Mouse (Mus musculus): ENCODE measurements around the gene Zdhhc13. TPM values are rescaled to one million over a fixed set of nuclear protein-coding genes. Genes with fewer than 3 reads are reported as not detected.

Zdhhc13 gene
- polyA plus RNA-seq, 1 experiment from 2014 or later, result 28.7 TPM

GRCm38 (mm10) chr7:48841538-48841937 is 52.7 kb downstream of the Zdhhc13 start:
- Histone ChIP-seq H3K4me3 (ENCODE audit: low read depth, low read length) (no peak overlapping the region), H3K9me3 (ENCODE audit: control insufficient read depth, low read length) (no peaks in the 10 kb centered on the region)

DNA sequence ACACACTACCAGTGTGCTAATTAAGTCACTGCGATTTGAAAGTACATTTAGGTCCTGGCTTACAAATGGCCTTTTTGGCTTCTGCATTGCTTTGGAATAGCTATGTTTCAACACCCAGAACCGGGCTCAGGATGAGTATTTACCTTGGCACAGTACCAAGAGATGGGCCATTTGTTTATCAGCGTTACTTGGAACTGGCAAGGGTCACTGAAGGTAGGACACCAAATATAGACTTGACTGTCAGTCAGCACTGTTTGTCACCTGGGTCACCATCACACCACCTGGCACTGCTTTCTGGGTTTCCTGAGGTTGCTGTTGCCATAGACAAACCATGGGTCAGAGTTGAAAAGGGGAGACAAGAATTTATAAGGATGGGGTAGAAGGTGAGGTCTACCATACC is 53.5 kb downstream of the Zdhhc13 start:
- Histone ChIP-seq H3K4me1 (ENCODE audit: control insufficient read depth, insufficient read depth, low read length) (no peaks in the 10 kb centered on the region), H3K27me3 (ENCODE audit: control insufficient read depth, insufficient read depth, low read length) (no peaks in the 10 kb centered on the region), H3K27ac (replicated peaks; ENCODE audit: low read depth, low read length) (no peak overlapping the region), H3K36me3 (ENCODE audit: control insufficient read depth, insufficient read depth, low read length) (no peaks in the 10 kb centered on the region), H3K4me2 (ENCODE audit: low read depth, severe bottlenecking) (no peak overlapping the region), H3K4me3 (ENCODE audit: low read depth, low read length) (no peak overlapping the region), H3K9me3 (ENCODE audit: control insufficient read depth, low read length) (no peaks in the 10 kb centered on the region), H3K9ac (ENCODE audit: low read length) (no peak overlapping the region)
- ATAC-seq (ENCODE audit: insufficient number of reproducible peaks, low FRiP score, low TSS enrichment, low read depth) (no peak), DNase-seq (ENCODE audit: low spot score) (no peak)
- WGBS, result 82% methylated on average over 3 of the region's 3 CpGs

More at GRCm38 (mm10) chr7:48841538-48841937, 52.7 kb downstream of the Zdhhc13 start:
- DNase-seq (ENCODE audit: low spot score) (no peak), ATAC-seq (ENCODE audit: insufficient number of reproducible peaks, low FRiP score, low TSS enrichment, low read depth) (no peak)
- no peak overlapping the region for H3K9ac ChIP-seq (ENCODE audit: low read length)
- H3K4me2 ChIP-seq (ENCODE audit: low read depth, severe bottlenecking), result no peak overlapping the region
- no peaks in the 10 kb centered on the region for H3K27me3 ChIP-seq (ENCODE audit: control insufficient read depth, insufficient read depth, low read length)
- H3K4me1 ChIP-seq (ENCODE audit: control insufficient read depth, insufficient read depth, low read length), result no peaks in the 10 kb centered on the region
- WGBS, result 74% methylated on average over 4 of the region's 4 CpGs
- no peak overlapping the region for H3K27ac ChIP-seq (replicated peaks; ENCODE audit: low read depth, low read length)
- H3K36me3 ChIP-seq (ENCODE audit: control insufficient read depth, insufficient read depth, low read length), result no peaks in the 10 kb centered on the region

DNA sequence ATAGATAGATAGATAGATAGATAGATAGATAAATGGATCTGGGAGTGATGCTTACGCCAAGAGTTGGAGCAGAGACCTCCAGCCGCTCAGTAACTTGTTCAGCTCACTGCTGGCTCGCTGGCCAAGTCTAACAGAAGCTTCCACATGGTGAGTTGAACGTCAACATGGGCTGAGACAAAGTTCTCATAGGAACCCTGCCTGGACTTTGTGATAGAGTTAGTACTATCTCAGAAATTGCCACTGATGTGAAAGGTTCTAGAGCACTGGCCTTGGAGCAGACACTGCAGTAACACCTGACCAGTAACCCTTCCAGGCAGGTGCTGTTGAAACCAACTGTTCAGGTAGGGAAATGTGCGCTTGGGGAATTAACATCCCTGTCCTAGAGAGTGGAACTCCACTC is 54.7 kb downstream of the Zdhhc13 start:
- Histone ChIP-seq H3K27ac (replicated peaks; ENCODE audit: low read depth, low read length) (no peak overlapping the region), H3K4me2 (ENCODE audit: low read depth, severe bottlenecking) (no peak overlapping the region), H3K4me3 (ENCODE audit: low read depth, low read length) (no peak overlapping the region), H3K36me3 (ENCODE audit: control insufficient read depth, insufficient read depth, low read length) (no peaks in the 10 kb centered on the region), H3K9me3 (ENCODE audit: control insufficient read depth, low read length) (no peaks in the 10 kb centered on the region), H3K4me1 (ENCODE audit: control insufficient read depth, insufficient read depth, low read length) (no peaks in the 10 kb centered on the region), H3K9ac (ENCODE audit: low read length) (no peak overlapping the region), H3K27me3 (ENCODE audit: control insufficient read depth, insufficient read depth, low read length) (no peaks in the 10 kb centered on the region)
- DNase-seq (ENCODE audit: low spot score) (no peak), ATAC-seq (ENCODE audit: insufficient number of reproducible peaks, low FRiP score, low TSS enrichment, low read depth) (no peak)
- 92% methylated on average over 5 of the region's 5 CpGs for WGBS

GRCm38 (mm10) chr7:48845213-48845973 is 56.6 kb downstream of the Zdhhc13 start:
- Histone ChIP-seq H3K4me2 (ENCODE audit: low read depth, severe bottlenecking) (no peak overlapping the region), H3K4me3 (ENCODE audit: low read depth, low read length) (no peak overlapping the region), H3K9ac (ENCODE audit: low read length) (no peak overlapping the region), H3K9me3 (ENCODE audit: control insufficient read depth, low read length) (no peaks in the 10 kb centered on the region), H3K36me3 (ENCODE audit: control insufficient read depth, insufficient read depth, low read length) (no peaks in the 10 kb centered on the region), H3K4me1 (ENCODE audit: control insufficient read depth, insufficient read depth, low read length) (no peaks in the 10 kb centered on the region), H3K27me3 (ENCODE audit: control insufficient read depth, insufficient read depth, low read length) (no peaks in the 10 kb centered on the region), H3K27ac (replicated peaks; ENCODE audit: low read depth, low read length) (no peak overlapping the region; the same call in 1 of the 2 replicates)
- ATAC-seq (ENCODE audit: insufficient number of reproducible peaks, low FRiP score, low TSS enrichment, low read depth) (peak; percentile 89), DNase-seq (ENCODE audit: low spot score) (peak; percentile 59)
- WGBS, result 62% methylated on average over 12 of the region's 12 CpGs

GRCm38 (mm10) chr7:48846755-48847154 is 58.0 kb downstream of the Zdhhc13 start:
- Histone ChIP-seq H3K27me3 (ENCODE audit: control insufficient read depth, insufficient read depth, low read length) (no peaks in the 10 kb centered on the region), H3K9ac (ENCODE audit: low read length) (no peak overlapping the region), H3K4me3 (ENCODE audit: low read depth, low read length) (no peak overlapping the region), H3K36me3 (ENCODE audit: control insufficient read depth, insufficient read depth, low read length) (no peaks in the 10 kb centered on the region), H3K4me1 (ENCODE audit: control insufficient read depth, insufficient read depth, low read length) (no peaks in the 10 kb centered on the region), H3K9me3 (ENCODE audit: control insufficient read depth, low read length) (no peaks in the 10 kb centered on the region), H3K27ac (replicated peaks; ENCODE audit: low read depth, low read length) (no peak overlapping the region), H3K4me2 (ENCODE audit: low read depth, severe bottlenecking) (no peak overlapping the region)
- 52% methylated on average over 6 of the region's 6 CpGs for WGBS
- ATAC-seq (ENCODE audit: insufficient number of reproducible peaks, low FRiP score, low TSS enrichment, low read depth), result no peak
- no peak for DNase-seq (ENCODE audit: low spot score)

- no peaks in the 10 kb centered on the region for H3K9me3 ChIP-seq (ENCODE audit: control insufficient read depth, low read length)
Measured at GRCm38 (mm10) chr7:48847820-48848650, 59.2 kb downstream of the Zdhhc13 start, which contains the start of gene Csrp3. Gene Csrp3 (minus strand): TSS chr7:48848033.

DNA sequence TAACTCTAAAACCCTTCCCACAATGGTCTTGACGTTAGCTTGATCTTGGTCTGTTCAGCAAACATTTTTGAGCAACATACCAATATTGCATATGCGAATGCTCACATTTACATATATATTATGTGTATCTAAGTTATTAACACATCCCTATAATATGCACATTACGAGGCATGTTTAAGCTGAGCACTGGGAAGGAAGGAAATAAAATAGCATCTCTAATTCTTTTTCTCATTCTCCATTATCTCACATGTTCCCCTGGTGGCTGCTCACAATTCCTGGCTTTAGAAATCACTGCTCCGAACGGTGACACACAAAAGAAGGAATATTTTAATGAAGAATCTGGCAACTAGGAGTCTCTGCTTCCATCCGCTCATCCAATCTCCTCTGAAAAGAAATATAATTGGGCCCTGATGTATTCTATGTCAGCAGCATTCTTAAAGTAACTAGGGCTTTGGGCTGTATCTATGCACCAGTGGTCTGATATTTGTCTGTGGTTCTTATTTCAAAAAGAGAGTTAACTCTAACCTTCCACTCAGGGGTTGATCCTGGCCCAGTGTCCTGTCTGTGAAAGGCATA is 62.8 kb downstream of the Zdhhc13 start:
- H3K4me3 ChIP-seq (ENCODE audit: low read depth, low read length), result no peak overlapping the region
- 86% methylated on average over 6 of the region's 6 CpGs for WGBS
- H3K9me3 ChIP-seq (ENCODE audit: control insufficient read depth, low read length), result no peaks in the 10 kb centered on the region
- no peaks in the 10 kb centered on the region for H3K4me1 ChIP-seq (ENCODE audit: control insufficient read depth, insufficient read depth, low read length)
- no peak overlapping the region for H3K4me2 ChIP-seq (ENCODE audit: low read depth, severe bottlenecking)
- ATAC-seq (ENCODE audit: insufficient number of reproducible peaks, low FRiP score, low TSS enrichment, low read depth), result no peak
- DNase-seq (ENCODE audit: low spot score), result no peak
- H3K36me3 ChIP-seq (ENCODE audit: control insufficient read depth, insufficient read depth, low read length), result no peaks in the 10 kb centered on the region
- no peak overlapping the region for H3K9ac ChIP-seq (ENCODE audit: low read length)
- H3K27ac ChIP-seq (replicated peaks; ENCODE audit: low read depth, low read length), result no peak overlapping the region
- no peaks in the 10 kb centered on the region for H3K27me3 ChIP-seq (ENCODE audit: control insufficient read depth, insufficient read depth, low read length)

More at GRCm38 (mm10) chr7:48847820-48848650, 59.2 kb downstream of the Zdhhc13 start, which contains the start of gene Csrp3:
- H3K4me3 ChIP-seq (ENCODE audit: low read depth, low read length), result no peak within 1 kb of the TSS
- no peaks in the 10 kb centered on the region for H3K27me3 ChIP-seq (ENCODE audit: control insufficient read depth, insufficient read depth, low read length)
- H3K4me1 ChIP-seq (ENCODE audit: control insufficient read depth, insufficient read depth, low read length), result no peaks in the 10 kb centered on the region
- no peak within 1 kb of the TSS for H3K9ac ChIP-seq (ENCODE audit: low read length)
- 47% methylated on average over 11 of the region's 11 CpGs for WGBS
- no peak within 1 kb of the TSS for H3K27ac ChIP-seq (replicated peaks; ENCODE audit: low read depth, low read length)
- ATAC-seq (ENCODE audit: insufficient number of reproducible peaks, low FRiP score, low TSS enrichment, low read depth) (no peak), DNase-seq (ENCODE audit: low spot score) (no peak)
- no peaks in the 10 kb centered on the region for H3K36me3 ChIP-seq (ENCODE audit: control insufficient read depth, insufficient read depth, low read length)
- H3K4me2 ChIP-seq (ENCODE audit: low read depth, severe bottlenecking), result no peak within 1 kb of the TSS

DNA sequence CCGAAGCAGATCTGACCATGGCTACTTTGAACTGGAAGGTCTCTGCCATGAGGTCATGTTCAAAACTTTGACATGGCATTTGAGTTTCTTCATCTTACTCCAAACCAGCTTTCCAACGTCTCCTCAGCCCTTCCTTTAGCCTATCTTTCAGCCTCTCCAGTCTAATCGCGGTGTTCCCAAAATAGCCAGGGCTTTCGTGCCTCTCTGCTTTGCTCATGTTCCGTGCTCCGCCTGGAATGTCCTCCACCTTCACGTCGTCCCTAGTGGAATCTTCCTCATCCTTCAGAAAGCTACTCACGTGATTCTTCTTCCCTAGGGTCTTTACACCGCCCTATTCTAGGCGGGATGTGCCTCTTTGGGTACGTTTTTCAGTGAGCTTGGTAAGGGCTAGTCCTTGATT is 64.7 kb downstream of the Zdhhc13 start:
- Histone ChIP-seq H3K36me3 (ENCODE audit: control insufficient read depth, insufficient read depth, low read length) (no peaks in the 10 kb centered on the region), H3K4me1 (ENCODE audit: control insufficient read depth, insufficient read depth, low read length) (no peaks in the 10 kb centered on the region), H3K4me3 (ENCODE audit: low read depth, low read length) (no peak overlapping the region), H3K27me3 (ENCODE audit: control insufficient read depth, insufficient read depth, low read length) (no peaks in the 10 kb centered on the region), H3K9ac (ENCODE audit: low read length) (no peak overlapping the region), H3K9me3 (ENCODE audit: control insufficient read depth, low read length) (no peaks in the 10 kb centered on the region), H3K4me2 (ENCODE audit: low read depth, severe bottlenecking) (no peak overlapping the region), H3K27ac (replicated peaks; ENCODE audit: low read depth, low read length) (no peak overlapping the region)
- WGBS, result 91% methylated on average over 13 of the region's 13 CpGs
- no peak for ATAC-seq (ENCODE audit: insufficient number of reproducible peaks, low FRiP score, low TSS enrichment, low read depth)
- DNase-seq (ENCODE audit: low spot score), result no peak
